Mouse (Mus musculus) CH12.LX (cell line): ENCODE results near the gene Ptgfr.

Source experiments
- CTCF ChIP-seq, 2 experiments: IDR thresholded peaks in 1 of 2; conservative IDR thresholded peaks in 1 of 2; 2 replicates each; pipeline ENCODE4 v1.5.1; 2011 to 2012; ENCODE audit warnings: low read depth in 2 of 2, low read length in 2 of 2, improper control_type of control experiment in 1 of 2, inconsistent platforms in 1 of 2, mild to moderate bottlenecking in 1 of 2, moderate library complexity in 1 of 2
- E2F4 ChIP-seq: IDR thresholded peaks from 2 replicates; pipeline ENCODE4 v1.6.1; 2011; ENCODE audit warnings: low read depth, low read length, improper control_type of control experiment; ENCODE audit not compliant: insufficient replicate concordance
- NRF1 ChIP-seq: IDR thresholded peaks from 2 replicates; pipeline ENCODE4 v1.6.1; 2014; ENCODE audit warnings: low read depth, mild to moderate bottlenecking, inconsistent platforms, low read length, improper control_type of control experiment, moderate library complexity
- RCOR1 ChIP-seq: conservative IDR thresholded peaks from 2 replicates; pipeline ENCODE4 v1.6.1; 2012; ENCODE audit warnings: low read depth, mild to moderate bottlenecking, inconsistent platforms, low read length, improper control_type of control experiment
- ZMIZ1 ChIP-seq: IDR thresholded peaks from 2 replicates; pipeline ENCODE4 v1.6.1; 2012; ENCODE audit warnings: low read depth, mild to moderate bottlenecking, inconsistent platforms, low read length, improper control_type of control experiment

GRCm38 (mm10) chr3:151868970-151869369, 31.5 kb upstream of the Ptgfr start:
- TF ChIP-seq E2F4 = no peak
- TF ChIP-seq CTCF (conservative IDR thresholded peaks at IDR 0.05 in 1 of 2, IDR thresholded peaks at IDR 0.05 in 1 of 2; ENCODE audit: low read depth in 2 of 2, low read length in 2 of 2) = no peak
- no peak for TF ChIP-seq NRF1
- no peak for TF ChIP-seq RCOR1
- TF ChIP-seq ZMIZ1 = no peak
